8 mouse cellular contexts compared by ENCODE assay signal in the genomic region with DNA sequence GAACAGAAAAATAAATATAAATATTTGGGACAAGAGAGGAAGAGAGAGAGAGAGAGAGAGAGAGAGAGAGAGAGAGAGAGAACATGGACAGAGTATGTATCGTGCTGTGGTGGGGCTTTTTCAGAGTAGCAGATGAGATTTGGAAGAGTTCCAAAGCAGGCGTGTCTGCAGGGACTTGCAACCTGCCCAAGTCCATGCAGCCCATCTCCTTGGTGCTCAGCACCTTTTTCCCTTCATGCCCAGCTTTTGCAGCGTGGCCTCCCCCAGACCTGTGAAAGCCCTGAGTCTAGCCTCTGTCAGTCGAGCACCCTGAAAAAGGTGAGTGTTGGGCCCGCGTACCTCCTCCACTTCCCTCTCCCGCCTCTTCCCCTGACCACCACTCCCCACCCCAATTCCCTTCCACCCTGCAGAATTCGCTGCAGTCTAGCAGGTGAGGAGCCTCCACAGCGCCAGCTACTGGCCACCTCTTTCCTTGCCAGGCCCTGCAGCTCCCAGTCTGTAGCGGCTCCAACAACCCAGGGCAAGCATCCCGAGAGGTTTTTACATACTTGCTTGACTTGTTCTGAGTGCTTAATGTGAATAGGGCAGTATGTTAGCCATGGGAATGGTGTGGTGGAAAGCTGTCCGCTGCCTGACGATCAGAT. TPM values are rescaled to one million over a fixed set of nuclear protein-coding genes. Genes with fewer than 3 reads are reported as not detected.
A peak's percentile ranks its signal among the peaks of the same experiment; 100 is the strongest.
DNase-seq lines count a peak whose midpoint lies in the region; ATAC-seq and TF ChIP-seq lines count a peak whose summit lies in the region.

No protein-coding gene starts in this region.

- TF ChIP-seq POLR2A in thymus, adult 2 months (IDR thresholded peaks at IDR 0.05; ENCODE audit: control insufficient read depth, extremely low read depth, insufficient read depth, low read length, poor library complexity): no peak

- peaks cover 9% of the 10 kb centered on the region; the same call in 1 of the 2 replicates for H3K4me1 ChIP-seq in intestine, embryonic 14.5 days (replicated peaks; ENCODE audit: control insufficient read depth, insufficient read depth, low read length)
- H3K4me1 ChIP-seq in thymus, adult 2 months (replicated peaks; ENCODE audit: control insufficient read depth, insufficient read depth, low read length): peaks cover 4% of the 10 kb centered on the region

- H3K36me3 ChIP-seq in intestine, embryonic 14.5 days (ENCODE audit: control insufficient read depth, insufficient read depth, low read length): peaks cover 13% of the 10 kb centered on the region
- H3K36me3 ChIP-seq in thymus, adult 2 months (ENCODE audit: control insufficient read depth, insufficient read depth, low read length): peaks cover 4% of the 10 kb centered on the region

- no peak overlapping the region for H3K4me3 ChIP-seq in intestine, embryonic 14.5 days (ENCODE audit: low read depth, low read length)
- no peak overlapping the region for H3K4me3 ChIP-seq in thymus, adult 2 months (ENCODE audit: control insufficient read depth, insufficient read depth, low read length)

- TF ChIP-seq CTCF in thymus, adult 2 months (IDR thresholded peaks at IDR 0.05; ENCODE audit: borderline replicate concordance, control insufficient read depth, extremely low read depth, insufficient read depth, low read length, poor library complexity): peak; percentile 87; the same call in 1 of the 2 replicates

- H3K27me3 ChIP-seq in intestine, embryonic 14.5 days (replicated peaks; ENCODE audit: control insufficient read depth, insufficient read depth, low read length): no peaks in the 10 kb centered on the region
- no peaks in the 10 kb centered on the region for H3K27me3 ChIP-seq in thymus, adult 2 months (ENCODE audit: control insufficient read depth, insufficient read depth, low read length)

- peak overlapping the region; percentile 16; the same call in 1 of the 2 replicates for H3K4me2 ChIP-seq in intestine, embryonic 14.5 days (ENCODE audit: low read length)

- DNase-seq in urinary bladder, postnatal 14 days (ENCODE audit: low spot score): peak; percentile 62
- DNase-seq in urinary bladder, postnatal 10 days (ENCODE audit: low spot score): no peak
- DNase-seq in c-Kit-positive CD71-negative TER-119-negative erythroid progenitor cells, embryonic 14.5 days (ENCODE audit: low read depth): peak; percentile 54
- peak; percentile 78 for DNase-seq in intestine, embryonic 14.5 days (ENCODE audit: low spot score)
- peak; percentile 78 for DNase-seq in liver
- DNase-seq in neural tube, embryonic 10.5 days (ENCODE audit: extremely low spot score, low spot score): peak; percentile 52
- DNase-seq in thymus, adult 2 months: peak; percentile 65

- WGBS in intestine, embryonic 14.5 days: 12% methylated on average over 13 of the region's 13 CpGs
- 26% methylated on average over 13 of the region's 13 CpGs for WGBS in thymus, adult 2 months

- ATAC-seq in erythroid progenitor cell, adult 5-6 weeks (replicated peaks; ENCODE audit: low FRiP score, poor library complexity, severe bottlenecking): peak; percentile 82
- ATAC-seq in intestine, embryonic 14.5 days (replicated peaks; ENCODE audit: low FRiP score, low TSS enrichment, low read depth): peak; percentile 51

- H3K9me3 ChIP-seq in intestine, embryonic 14.5 days (ENCODE audit: control insufficient read depth, low read length): no peaks in the 10 kb centered on the region

- H3K9ac ChIP-seq in intestine, embryonic 14.5 days (ENCODE audit: low read length): no peak overlapping the region

- H3K27ac ChIP-seq in intestine, embryonic 14.5 days (ENCODE audit: low read depth): no peak overlapping the region
- no peak overlapping the region for H3K27ac ChIP-seq in thymus, adult 2 months (ENCODE audit: control insufficient read depth, insufficient read depth, low read length)

RNA-seq across cellular contexts. Expression of a gene that starts 1.1 kb away (rescaled TPM):
- total RNA-seq in erythroid progenitor cell, adult 5-6 weeks (2015; ENCODE audit: low replicate concordance): 59.1 and 97.3 TPM in 2 replicates
- total RNA-seq in erythroid progenitor cell, adult 5-6 weeks (2017; ENCODE audit: low replicate concordance): 32.6 and 43.5 TPM in 2 replicates
- polyA plus RNA-seq in intestine, embryonic 14.5 days (2014; fragmentation: Nextera tagmentation; extraction: Ambion mirVana): 43.0 and 43.7 TPM in 2 replicates
- polyA plus RNA-seq in thymus, adult 2 months (2012; rRNA removed): 134 and 144 TPM in 2 replicates

RNA-seq across cellular contexts. Expression of a gene that starts 28.2 kb away (rescaled TPM):
- 5.0 and 11.5 TPM in 2 replicates for total RNA-seq in erythroid progenitor cell, adult 5-6 weeks (2015; ENCODE audit: low replicate concordance)
- 2.8 and 13.5 TPM in 2 replicates for total RNA-seq in erythroid progenitor cell, adult 5-6 weeks (2017; ENCODE audit: low replicate concordance)
- polyA plus RNA-seq in intestine, embryonic 14.5 days (2014; fragmentation: Nextera tagmentation; extraction: Ambion mirVana): 2.3 and 4.1 TPM in 2 replicates
- polyA plus RNA-seq in thymus, adult 2 months (2012; rRNA removed): 0.50 and 0.61 TPM in 2 replicates

RNA-seq across cellular contexts. Expression of a gene that starts 35.0 kb away (rescaled TPM):
- 2.2 TPM in 1 of 2 replicates, not detected in the other for total RNA-seq in erythroid progenitor cell, adult 5-6 weeks (2015; ENCODE audit: low replicate concordance)
- not detected in 2 replicates for total RNA-seq in erythroid progenitor cell, adult 5-6 weeks (2017; ENCODE audit: low replicate concordance)
- 10.8 and 15.6 TPM in 2 replicates for polyA plus RNA-seq in intestine, embryonic 14.5 days (2014; fragmentation: Nextera tagmentation; extraction: Ambion mirVana)
- polyA plus RNA-seq in thymus, adult 2 months (2012; rRNA removed): 5.0 and 6.5 TPM in 2 replicates

RNA-seq across cellular contexts. Expression of a gene that starts 56.4 kb away (rescaled TPM):
- not detected in 2 replicates for total RNA-seq in erythroid progenitor cell, adult 5-6 weeks (2015; ENCODE audit: low replicate concordance)
- total RNA-seq in erythroid progenitor cell, adult 5-6 weeks (2017; ENCODE audit: low replicate concordance): not detected in 2 replicates
- polyA plus RNA-seq in intestine, embryonic 14.5 days (2014; fragmentation: Nextera tagmentation; extraction: Ambion mirVana): 0.60 and 0.79 TPM in 2 replicates
- 1.6 and 1.8 TPM in 2 replicates for polyA plus RNA-seq in thymus, adult 2 months (2012; rRNA removed)

RNA-seq across cellular contexts. Expression of a gene that starts 57.0 kb away (rescaled TPM):
- total RNA-seq in erythroid progenitor cell, adult 5-6 weeks (2015; ENCODE audit: low replicate concordance): not detected in 2 replicates
- not detected in 2 replicates for total RNA-seq in erythroid progenitor cell, adult 5-6 weeks (2017; ENCODE audit: low replicate concordance)
- polyA plus RNA-seq in intestine, embryonic 14.5 days (2014; fragmentation: Nextera tagmentation; extraction: Ambion mirVana): 0.19 and 0.53 TPM in 2 replicates
- 0.10 and 0.11 TPM in 2 replicates for polyA plus RNA-seq in thymus, adult 2 months (2012; rRNA removed)
